Mouse (Mus musculus): ENCODE measurements around the gene Med25. TPM values are rescaled to one million over a fixed set of nuclear protein-coding genes. Genes with fewer than 3 reads are reported as not detected.

Med25 gene
- polyA plus RNA-seq, 1 experiment from 2014 or later, result 64.4 TPM

- H3K27ac ChIP-seq (replicated peaks), result peak overlapping the region; percentile 100
- H3K27me3 ChIP-seq (ENCODE audit: control insufficient read depth, insufficient read depth, low read length), result no peaks in the 10 kb centered on the region
- H3K9me3 ChIP-seq (ENCODE audit: control insufficient read depth, low read length), result no peaks in the 10 kb centered on the region
- H3K4me2 ChIP-seq (replicated peaks; ENCODE audit: low read depth), result peak overlapping the region; percentile 75
- H3K4me1 ChIP-seq (replicated peaks; ENCODE audit: control insufficient read depth, insufficient read depth), result peaks cover 23% of the 10 kb centered on the region
- peaks cover 6% of the 10 kb centered on the region for H3K36me3 ChIP-seq (ENCODE audit: control insufficient read depth, insufficient read depth, low read length)
- DNase-seq (ENCODE audit: low spot score), result peak; percentile 88
- peak; percentile 17 for ATAC-seq (ENCODE audit: low FRiP score, low TSS enrichment)
- peak overlapping the region; percentile 99 for H3K9ac ChIP-seq (ENCODE audit: low read length)
- under 1% methylated on average over 89 of the region's 108 CpGs for WGBS
- TF ChIP-seq EP300 (optimal IDR thresholded peaks at IDR 0.05), result no peak
- TF ChIP-seq CTCF (IDR thresholded peaks at IDR 0.05; ENCODE audit: low read depth), result peak; percentile 38; the same call in 1 of the 2 replicates
- H3K4me3 ChIP-seq (ENCODE audit: low read depth, low read length), result peak overlapping the region; percentile 98
Observed at GRCm38 (mm10) chr7:44868919-44869696, 23.4 kb downstream of the Med25 start.

- DNase-seq (ENCODE audit: low spot score), result peak; percentile 68
Observed at GRCm38 (mm10) chr7:44868465-44868864, 24.0 kb downstream of the Med25 start.

GRCm38 (mm10) chr7:44867802-44868201, 24.7 kb downstream of the Med25 start:
- DNase-seq (ENCODE audit: low spot score) (no peak), ATAC-seq (ENCODE audit: low FRiP score, low TSS enrichment) (no peak)
- WGBS, result 22% methylated on average over 9 of the region's 9 CpGs
- H3K9me3 ChIP-seq (ENCODE audit: control insufficient read depth, low read length), result no peaks in the 10 kb centered on the region
- H3K27me3 ChIP-seq (ENCODE audit: control insufficient read depth, insufficient read depth, low read length), result no peaks in the 10 kb centered on the region
- H3K36me3 ChIP-seq (ENCODE audit: control insufficient read depth, insufficient read depth, low read length), result peaks cover 19% of the 10 kb centered on the region
- peak overlapping the region; percentile 98 for H3K4me3 ChIP-seq (ENCODE audit: low read depth, low read length)
- H3K4me1 ChIP-seq (replicated peaks; ENCODE audit: control insufficient read depth, insufficient read depth), result peaks cover 23% of the 10 kb centered on the region
- H3K9ac ChIP-seq (ENCODE audit: low read length), result peak overlapping the region; percentile 99
- TF ChIP-seq EP300 (optimal IDR thresholded peaks at IDR 0.05) (no peak), CTCF (IDR thresholded peaks at IDR 0.05; ENCODE audit: low read depth) (no peak)
- peak overlapping the region; percentile 100 for H3K27ac ChIP-seq (replicated peaks)
- peak overlapping the region; percentile 75 for H3K4me2 ChIP-seq (replicated peaks; ENCODE audit: low read depth)

More at GRCm38 (mm10) chr7:44868465-44868864, 24.0 kb downstream of the Med25 start:
- Histone ChIP-seq H3K9me3 (ENCODE audit: control insufficient read depth, low read length) (no peaks in the 10 kb centered on the region), H3K27ac (replicated peaks) (peak overlapping the region; percentile 100), H3K4me3 (ENCODE audit: low read depth, low read length) (peak overlapping the region; percentile 98), H3K4me1 (replicated peaks; ENCODE audit: control insufficient read depth, insufficient read depth) (peaks cover 23% of the 10 kb centered on the region), H3K36me3 (ENCODE audit: control insufficient read depth, insufficient read depth, low read length) (peaks cover 13% of the 10 kb centered on the region), H3K9ac (ENCODE audit: low read length) (peak overlapping the region; percentile 99), H3K27me3 (ENCODE audit: control insufficient read depth, insufficient read depth, low read length) (no peaks in the 10 kb centered on the region), H3K4me2 (replicated peaks; ENCODE audit: low read depth) (peak overlapping the region; percentile 75)
- WGBS, result 1% methylated on average over 16 of the region's 16 CpGs
- ATAC-seq (ENCODE audit: low FRiP score, low TSS enrichment), result no peak
- no peak for TF ChIP-seq EP300 (optimal IDR thresholded peaks at IDR 0.05)
- no peak for TF ChIP-seq CTCF (IDR thresholded peaks at IDR 0.05; ENCODE audit: low read depth)

DNA sequence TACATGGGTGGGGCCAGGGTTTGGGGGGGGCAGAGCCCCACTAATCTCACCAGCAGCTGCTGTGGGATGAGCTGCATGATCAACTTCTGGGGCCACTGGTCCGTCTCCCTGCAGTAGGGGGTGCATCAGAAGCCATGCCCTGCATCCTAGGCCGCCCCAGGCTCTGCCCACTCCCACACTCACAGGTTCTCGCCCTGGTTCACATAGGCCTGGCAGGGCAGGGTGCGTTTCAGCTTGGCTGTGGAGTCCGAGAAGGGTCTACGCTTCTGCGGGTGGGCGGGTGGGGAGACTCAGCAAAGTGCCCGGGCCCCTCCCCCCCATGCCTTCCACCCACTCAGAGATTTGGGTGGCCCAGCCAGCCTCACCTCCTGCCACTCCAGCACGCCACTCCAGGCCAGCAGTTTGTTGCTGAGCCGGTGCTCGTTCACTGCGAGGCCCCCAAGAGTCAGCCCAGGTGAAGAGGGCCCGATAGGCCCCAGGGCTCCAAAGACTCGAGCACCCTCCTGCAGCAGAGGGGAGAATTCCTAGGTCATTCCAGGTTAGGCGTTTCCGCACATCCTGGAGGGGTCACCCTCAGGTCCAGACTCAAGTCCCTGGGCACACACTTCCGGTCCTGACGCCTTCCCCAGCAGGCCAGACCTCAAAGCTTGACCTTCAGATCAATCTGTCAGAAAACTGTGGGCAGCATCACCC, 25.4 kb downstream of the Med25 start:
- Histone ChIP-seq H3K4me3 (ENCODE audit: low read depth, low read length) (peak overlapping the region; percentile 98; the same call in 1 of the 2 replicates), H3K4me2 (replicated peaks; ENCODE audit: low read depth) (peak overlapping the region; percentile 75), H3K9me3 (ENCODE audit: control insufficient read depth, low read length) (no peaks in the 10 kb centered on the region), H3K9ac (ENCODE audit: low read length) (peak overlapping the region; percentile 99; the same call in 1 of the 2 replicates), H3K36me3 (ENCODE audit: control insufficient read depth, insufficient read depth, low read length) (peaks cover 25% of the 10 kb centered on the region), H3K27ac (replicated peaks) (peak overlapping the region; percentile 100), H3K27me3 (ENCODE audit: control insufficient read depth, insufficient read depth, low read length) (no peaks in the 10 kb centered on the region), H3K4me1 (replicated peaks; ENCODE audit: control insufficient read depth, insufficient read depth) (peaks cover 23% of the 10 kb centered on the region)
- no peak for DNase-seq (ENCODE audit: low spot score)
- TF ChIP-seq CTCF (IDR thresholded peaks at IDR 0.05; ENCODE audit: low read depth), result no peak
- no peak for TF ChIP-seq EP300 (optimal IDR thresholded peaks at IDR 0.05)
- no peak for ATAC-seq (ENCODE audit: low FRiP score, low TSS enrichment)
- 42% methylated on average over 19 of the region's 19 CpGs for WGBS

- peak overlapping the region; percentile 12 for H3K4me3 ChIP-seq (ENCODE audit: low read depth, low read length)
- peak overlapping the region; percentile 100 for H3K27ac ChIP-seq (replicated peaks)
- peak overlapping the region; percentile 41 for H3K9ac ChIP-seq (ENCODE audit: low read length)
- H3K27me3 ChIP-seq (ENCODE audit: control insufficient read depth, insufficient read depth, low read length), result no peaks in the 10 kb centered on the region
- peaks cover 23% of the 10 kb centered on the region for H3K4me1 ChIP-seq (replicated peaks; ENCODE audit: control insufficient read depth, insufficient read depth)
- TF ChIP-seq CTCF (IDR thresholded peaks at IDR 0.05; ENCODE audit: low read depth) (peak; percentile 60), EP300 (optimal IDR thresholded peaks at IDR 0.05) (no peak)
- ATAC-seq (ENCODE audit: low FRiP score, low TSS enrichment) (peak; percentile 60), DNase-seq (ENCODE audit: low spot score) (peak; percentile 87)
- H3K9me3 ChIP-seq (ENCODE audit: control insufficient read depth, low read length), result no peaks in the 10 kb centered on the region
- peak overlapping the region; percentile 75 for H3K4me2 ChIP-seq (replicated peaks; ENCODE audit: low read depth)
- 22% methylated on average over 15 of the region's 15 CpGs for WGBS
- peaks cover 27% of the 10 kb centered on the region for H3K36me3 ChIP-seq (ENCODE audit: control insufficient read depth, insufficient read depth, low read length)
Observed at GRCm38 (mm10) chr7:44866276-44867009, 26.1 kb downstream of the Med25 start.
